Mouse (Mus musculus) liver, adult 2 months (tissue): ENCODE measurements around the gene Tmem252. TPM values are rescaled to one million over a fixed set of nuclear protein-coding genes. Genes with fewer than 3 reads are reported as not detected.

ENCODE experiments used
- DNase-seq: peaks from one replicate; pipeline ENCODE4 v3.0.0-alpha.2; 2011; ENCODE audit warnings: low read depth, low spot score; ENCODE audit errors: extremely low read depth
- H3K27ac ChIP-seq: fragments of 200-500 bp; replicated peaks from 2 replicates; pipeline ENCODE4 v1.5.1; 2012; ENCODE audit warnings: low read depth, mild to moderate bottlenecking, control low read depth, inconsistent platforms, low read length; ENCODE audit not compliant: insufficient read depth
- H3K27me3 ChIP-seq: fragments of 200-500 bp; 2 replicates; pipeline ENCODE4 v1.6.1; 2012; ENCODE audit warnings: mild to moderate bottlenecking, moderate library complexity, low read length, inconsistent platforms; ENCODE audit not compliant: control insufficient read depth, insufficient read depth
- H3K36me3 ChIP-seq: fragments of 200-500 bp; 2 replicates; pipeline ENCODE4 v1.6.1; 2012; ENCODE audit warnings: low read length, inconsistent platforms; ENCODE audit not compliant: control insufficient read depth, insufficient read depth
- H3K4me1 ChIP-seq: fragments of 200-500 bp; 2 replicates; pipeline ENCODE4 v1.6.1; 2011; ENCODE audit warnings: low read length; ENCODE audit not compliant: control insufficient read depth, insufficient read depth
- H3K4me3 ChIP-seq: fragments of 200-500 bp; 2 replicates; pipeline ENCODE4 v1.5.1; 2011; ENCODE audit warnings: low read depth, mild to moderate bottlenecking, control low read depth, low read length, moderate library complexity; ENCODE audit not compliant: insufficient read depth
- H3K79me2 ChIP-seq: fragments of 200-500 bp; 2 replicates; pipeline ENCODE4 v1.6.1; 2012; ENCODE audit warnings: inconsistent platforms, mild to moderate bottlenecking, low read length, moderate library complexity; ENCODE audit not compliant: control insufficient read depth, insufficient read depth
- H3K9ac ChIP-seq: fragments of 200-500 bp; 2 replicates; pipeline ENCODE4 v1.6.1; 2012; ENCODE audit warnings: low read depth, mild to moderate bottlenecking, control low read depth, inconsistent platforms, low read length
- CTCF ChIP-seq: fragments of 200-500 bp; IDR thresholded peaks from 2 replicates; pipeline ENCODE4 v1.5.1; 2011; ENCODE audit warnings: low read depth, low read length, control low read depth
- POLR2A ChIP-seq: fragments of 200-500 bp; IDR thresholded peaks from 2 replicates; pipeline ENCODE4 v1.6.1; 2011; ENCODE audit warnings: low read length, control low read depth; ENCODE audit not compliant: insufficient read depth; ENCODE audit errors: extremely low read depth
- WGBS: fragments of 180-500 bp; shearing (Covaris S2); methylation state at CpG from one replicate; pipeline ENCODE4 v1.1.7; 2018; 5-methylcytosine and 5-hydroxymethylcytosine counted together
- polyA plus RNA-seq: library from polyadenylated mRNA; depleted of rRNA; stranded (reverse); fragments of >200 nt; gene quantifications from 2 replicates; pipeline ENCODE4 v1.2.3, GENCODE M21; 2012; rRNA removed
- total RNA-seq: library from RNA; depleted of rRNA; stranded (reverse); fragments of >200 nt; gene quantifications from 2 replicates; pipeline ENCODE4 v1.2.3, GENCODE M21; 2014; rRNA removed

Tmem252 gene
- under 0.01 TPM in 1 of 2 replicates, not detected in the other for total RNA-seq
- polyA plus RNA-seq, result not detected in 2 replicates

DNA sequence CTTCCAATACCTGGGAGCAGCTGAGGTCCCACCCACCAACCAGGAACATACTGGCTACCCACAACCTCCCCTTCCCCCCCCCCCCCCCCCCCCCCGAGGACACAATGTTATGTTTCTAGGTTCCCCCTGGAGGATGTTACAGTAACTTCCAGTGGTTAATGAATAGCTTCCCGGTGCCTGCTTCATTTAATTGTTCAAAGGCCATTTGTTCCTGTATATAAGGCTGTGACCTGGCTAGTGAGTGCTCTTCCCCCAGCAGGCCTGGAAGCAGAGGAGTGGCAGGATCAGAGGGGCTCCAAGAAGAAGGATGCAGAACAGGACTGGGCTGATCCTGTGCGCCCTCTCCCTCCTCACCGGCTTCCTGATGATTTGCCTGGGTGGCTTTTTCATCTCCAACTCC, at the start of gene Tmem252:
Gene Tmem252 (plus strand): TSS at position 247 of the 400 bp plus-strand sequence.
- no peaks in the 10 kb centered on the region for H3K79me2 ChIP-seq
- H3K27me3 ChIP-seq, result no peaks in the 10 kb centered on the region
- no peak within 1 kb of the TSS for H3K9ac ChIP-seq
- WGBS, result 57% methylated on average over 4 of the region's 4 CpGs
- TF ChIP-seq POLR2A (no peak), CTCF (no peak)
- no peaks in the 10 kb centered on the region for H3K36me3 ChIP-seq
- no peak within 1 kb of the TSS for H3K4me3 ChIP-seq
- H3K4me1 ChIP-seq, result no peaks in the 10 kb centered on the region
- DNase-seq, result no peak
- H3K27ac ChIP-seq, result no peak within 1 kb of the TSS

DNA sequence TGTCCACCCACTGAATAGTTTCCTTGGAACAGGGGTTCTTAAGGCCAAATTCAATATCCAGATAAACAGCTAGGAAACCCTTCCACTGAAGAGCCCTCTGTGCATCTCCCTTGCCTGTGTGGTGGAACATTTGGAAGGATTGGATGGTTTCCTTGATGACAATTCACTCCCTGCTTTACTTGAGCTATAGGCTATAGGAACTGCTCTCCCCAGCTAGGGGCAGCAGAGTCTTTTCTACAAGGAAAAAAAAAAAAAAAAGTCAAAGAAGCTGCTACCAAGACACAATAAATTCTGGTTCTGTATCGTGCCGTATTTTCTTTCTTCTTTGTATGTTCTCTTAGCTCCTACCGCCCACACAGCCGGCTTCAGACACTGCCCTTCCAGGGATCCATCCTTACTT, 45.8 kb upstream of the Tmem252 start:
- Histone ChIP-seq H3K4me3 (no peak overlapping the region), H3K27me3 (no peaks in the 10 kb centered on the region), H3K79me2 (no peaks in the 10 kb centered on the region), H3K27ac (no peak overlapping the region), H3K9ac (no peak overlapping the region), H3K4me1 (no peaks in the 10 kb centered on the region), H3K36me3 (no peaks in the 10 kb centered on the region)
- no peak for DNase-seq
- TF ChIP-seq POLR2A, result no peak
- no peak for TF ChIP-seq CTCF
- 90% methylated on average over 4 of the region's 4 CpGs for WGBS

DNA sequence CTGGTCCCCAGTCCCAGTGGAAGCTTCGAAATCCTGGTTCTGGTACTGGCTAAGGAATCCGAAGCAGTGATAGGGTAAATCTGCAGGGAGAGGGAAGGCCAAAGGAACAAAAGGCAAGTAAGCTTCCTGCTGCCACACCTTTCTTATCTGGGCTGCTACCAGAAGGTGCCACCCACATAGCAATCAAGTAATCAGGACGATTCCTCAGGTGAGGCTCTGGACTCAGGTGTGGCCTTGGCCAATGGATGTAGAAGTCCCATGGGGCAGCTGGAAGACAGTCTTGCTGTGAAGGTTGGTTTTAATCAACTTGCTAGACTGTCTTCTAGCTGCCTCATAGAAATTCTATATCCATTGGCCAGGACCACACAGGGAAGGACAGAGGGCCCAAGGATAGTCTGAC, 40.8 kb upstream of the Tmem252 start:
- 72% methylated on average over 3 of the region's 3 CpGs for WGBS
- no peak for DNase-seq
- Histone ChIP-seq H3K36me3 (no peaks in the 10 kb centered on the region), H3K9ac (no peak overlapping the region), H3K4me3 (no peak overlapping the region), H3K79me2 (no peaks in the 10 kb centered on the region), H3K27ac (no peak overlapping the region), H3K4me1 (no peaks in the 10 kb centered on the region), H3K27me3 (no peaks in the 10 kb centered on the region)
- TF ChIP-seq POLR2A, result no peak

DNA sequence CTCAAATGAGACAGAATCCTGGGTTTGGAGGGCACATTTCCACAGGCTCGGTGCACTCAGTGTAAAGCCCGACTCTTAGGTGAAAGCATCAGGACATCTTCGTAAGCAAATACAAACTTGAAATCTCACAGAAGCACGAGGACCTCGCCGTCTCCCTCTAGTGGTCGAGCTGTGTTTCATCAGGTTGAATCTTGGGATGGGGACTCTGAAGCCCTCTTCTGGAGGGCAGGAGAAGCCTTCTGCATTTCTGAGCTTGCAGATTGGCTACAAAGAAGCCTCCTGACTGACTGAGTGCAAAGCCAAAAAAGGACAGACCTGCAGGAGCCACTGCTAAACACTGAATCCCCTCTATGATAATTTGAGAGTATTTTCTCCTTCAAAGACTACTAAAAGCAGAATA, 39.2 kb upstream of the Tmem252 start:
- no peaks in the 10 kb centered on the region for H3K4me1 ChIP-seq
- no peaks in the 10 kb centered on the region for H3K27me3 ChIP-seq
- peak; percentile 55 for DNase-seq
- H3K36me3 ChIP-seq, result no peaks in the 10 kb centered on the region
- no peak for TF ChIP-seq POLR2A
- peak; percentile 81 for TF ChIP-seq CTCF
- WGBS, result 5% methylated on average over 7 of the region's 7 CpGs
- no peak overlapping the region for H3K27ac ChIP-seq
- no peak overlapping the region for H3K4me3 ChIP-seq
- H3K79me2 ChIP-seq, result no peaks in the 10 kb centered on the region
- no peak overlapping the region for H3K9ac ChIP-seq

DNA sequence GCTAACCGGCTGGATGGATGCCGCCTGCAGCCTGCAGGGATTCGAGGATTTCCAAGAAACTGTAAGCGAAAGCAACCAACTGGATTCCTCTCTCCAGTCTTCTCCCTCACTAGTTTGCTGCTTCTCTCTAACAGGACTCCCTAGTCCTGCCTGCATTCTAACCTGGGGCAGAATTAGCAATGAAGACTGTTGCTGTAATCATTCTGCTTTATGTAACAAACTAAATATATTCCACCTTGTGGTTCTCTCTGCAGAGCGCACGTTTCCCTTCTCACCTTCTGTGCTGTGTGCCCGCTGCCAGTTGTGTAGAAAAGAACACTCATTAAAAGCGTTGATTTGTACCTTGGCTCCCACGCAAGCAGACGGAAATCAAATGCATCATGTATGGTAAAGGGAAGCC, 37.2 kb upstream of the Tmem252 start:
- no peak for DNase-seq
- Histone ChIP-seq H3K27me3 (no peaks in the 10 kb centered on the region), H3K79me2 (no peaks in the 10 kb centered on the region), H3K9ac (no peak overlapping the region), H3K27ac (no peak overlapping the region), H3K4me1 (no peaks in the 10 kb centered on the region), H3K4me3 (no peak overlapping the region), H3K36me3 (no peaks in the 10 kb centered on the region)
- 80% methylated on average over 10 of the region's 10 CpGs for whole genome bisulfite sequencing
- TF ChIP-seq POLR2A, result no peak

DNA sequence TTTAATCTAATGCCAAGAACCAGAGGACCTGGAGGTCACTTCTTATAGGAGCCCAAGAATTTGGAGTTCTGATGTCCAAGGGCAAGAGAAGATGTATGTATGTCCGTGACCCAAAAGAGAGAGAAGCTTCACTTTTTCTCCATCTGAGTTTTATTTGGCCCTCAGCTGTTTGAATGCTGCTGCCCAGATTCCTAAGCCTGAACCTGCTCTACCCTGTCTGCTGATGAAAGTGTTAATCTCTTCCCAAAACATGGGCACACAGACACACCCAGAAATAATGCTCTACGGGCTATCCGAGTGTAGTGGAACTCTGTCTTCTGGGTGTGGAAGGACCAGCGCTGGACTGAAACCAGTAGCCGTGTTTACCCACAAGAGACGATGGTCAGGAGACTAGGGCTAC, 35.8 kb upstream of the Tmem252 start:
- Histone ChIP-seq H3K36me3 (no peaks in the 10 kb centered on the region), H3K4me1 (no peaks in the 10 kb centered on the region), H3K27ac (no peak overlapping the region), H3K9ac (no peak overlapping the region), H3K27me3 (no peaks in the 10 kb centered on the region), H3K79me2 (no peaks in the 10 kb centered on the region), H3K4me3 (no peak overlapping the region)
- no peak for TF ChIP-seq POLR2A
- no peak for TF ChIP-seq CTCF
- WGBS, result 86% methylated on average over 6 of the region's 6 CpGs
- no peak for DNase-seq
